Mouse (Mus musculus): Measurements from ENCODE around the gene Asap3.

DNA sequence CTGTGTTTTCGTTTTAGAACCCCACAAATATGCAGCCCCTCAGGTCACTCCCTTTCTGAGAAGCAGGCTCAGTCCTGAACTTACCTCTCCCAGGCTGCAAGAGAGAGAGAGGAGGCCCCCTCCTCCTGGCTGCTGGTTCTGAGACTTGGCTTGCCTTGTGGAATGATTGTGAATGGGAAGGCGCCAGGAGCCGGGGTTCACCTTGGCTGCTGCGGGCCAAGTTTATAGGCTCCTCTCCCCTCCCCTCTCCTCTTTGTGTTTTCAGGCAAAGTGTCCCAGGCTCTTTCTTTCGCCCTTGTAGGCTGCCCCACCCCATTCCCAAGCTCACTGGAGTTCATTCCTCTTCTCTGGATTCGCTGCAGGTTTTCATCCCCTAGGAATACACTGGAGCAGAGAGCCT, 778 bp downstream of the Asap3 start:
- TF ChIP-seq POLR2A (IDR thresholded peaks at IDR 0.05; ENCODE audit: insufficient read depth, low read depth, low read length) (no peak), CTCF (IDR thresholded peaks at IDR 0.05) (no peak)

Measured in heart, adult 2 months (tissue).